Mouse (Mus musculus) testis, adult 2 months (tissue): Measurements from ENCODE around the gene Chst11.

Source experiments
- CTCF ChIP-seq: fragments of 200-500 bp; IDR thresholded peaks from 2 replicates; pipeline ENCODE4 v1.5.1; 2012; ENCODE audit warnings: low read depth, mild to moderate bottlenecking, inconsistent platforms, low read length, moderate library complexity; ENCODE audit not compliant: control insufficient read depth, insufficient read depth, insufficient replicate concordance
- POLR2A ChIP-seq: fragments of 200-500 bp; IDR thresholded peaks from 2 replicates; pipeline ENCODE4 v1.6.1; 2012; ENCODE audit warnings: low read depth, mild to moderate bottlenecking, inconsistent platforms, low read length, moderate library complexity; ENCODE audit not compliant: control insufficient read depth

- TF ChIP-seq POLR2A (no peak), CTCF (no peak)
Measured at GRCm38 (mm10) chr10:83134896-83135295, 149.6 kb downstream of the Chst11 start.
